Mouse (Mus musculus): ENCODE data around the gene Nup153. TPM values are rescaled to one million over a fixed set of nuclear protein-coding genes. Genes with fewer than 3 reads are reported as not detected.

The Nup153 gene
- polyA plus RNA-seq, 1 experiment from 2014 or later, result 37.5 TPM

GRCm38 (mm10) chr13:46645476-46645875, 82.3 kb downstream of the Nup153 start:
- Histone ChIP-seq H3K27ac (no peak overlapping the region), H3K36me3 (replicated peaks) (peaks cover 5% of the 10 kb centered on the region; the same call in 1 of the 2 replicates), H3K4me3 (no peak overlapping the region), H3K4me1 (no peaks in the 10 kb centered on the region), H3K27me3 (ENCODE audit: poor library complexity, severe bottlenecking) (no peaks in the 10 kb centered on the region), H3K9me3 (peaks cover 9% of the 10 kb centered on the region)
- WGBS, result 80% methylated on average over 6 of the region's 6 CpGs
- DNase-seq (ENCODE audit: extremely low spot score, low spot score), result no peak

- H3K27me3 ChIP-seq (ENCODE audit: poor library complexity, severe bottlenecking), result no peaks in the 10 kb centered on the region
- H3K4me1 ChIP-seq, result no peaks in the 10 kb centered on the region
- H3K27ac ChIP-seq, result no peak overlapping the region
- WGBS, result 95% methylated on average over 6 of the region's 6 CpGs
- H3K9me3 ChIP-seq, result peaks cover 9% of the 10 kb centered on the region
- peaks cover 5% of the 10 kb centered on the region for H3K36me3 ChIP-seq (replicated peaks)
- no peak for DNase-seq (ENCODE audit: extremely low spot score, low spot score)
- H3K4me3 ChIP-seq, result no peak overlapping the region
Measured at GRCm38 (mm10) chr13:46644175-46644574, 83.6 kb downstream of the Nup153 start.

GRCm38 (mm10) chr13:46642318-46642717, 85.4 kb downstream of the Nup153 start:
- H3K4me3 ChIP-seq, result no peak overlapping the region
- peaks cover 10% of the 10 kb centered on the region for H3K36me3 ChIP-seq (replicated peaks)
- peaks cover 9% of the 10 kb centered on the region for H3K9me3 ChIP-seq
- H3K27ac ChIP-seq, result no peak overlapping the region
- DNase-seq (ENCODE audit: extremely low spot score, low spot score), result no peak
- no peaks in the 10 kb centered on the region for H3K27me3 ChIP-seq (ENCODE audit: poor library complexity, severe bottlenecking)
- 84% methylated on average over 4 of the region's 4 CpGs for WGBS
- H3K4me1 ChIP-seq, result no peaks in the 10 kb centered on the region

GRCm38 (mm10) chr13:46640608-46641468, 86.9 kb downstream of the Nup153 start:
- peaks cover 9% of the 10 kb centered on the region for H3K9me3 ChIP-seq
- H3K4me1 ChIP-seq, result no peaks in the 10 kb centered on the region
- DNase-seq (ENCODE audit: extremely low spot score, low spot score), result no peak
- H3K4me3 ChIP-seq, result no peak overlapping the region
- peaks cover 13% of the 10 kb centered on the region for H3K36me3 ChIP-seq (replicated peaks)
- no peaks in the 10 kb centered on the region for H3K27me3 ChIP-seq (ENCODE audit: poor library complexity, severe bottlenecking)
- 93% methylated on average over 10 of the region's 10 CpGs for WGBS
- no peak overlapping the region for H3K27ac ChIP-seq

GRCm38 (mm10) chr13:46634133-46634488, 93.6 kb downstream of the Nup153 start:
- peak overlapping the region; percentile 85 for H3K27ac ChIP-seq
- peaks cover 30% of the 10 kb centered on the region for H3K4me1 ChIP-seq
- 40% methylated on average over 6 of the region's 6 CpGs for WGBS
- H3K9me3 ChIP-seq, result no peaks in the 10 kb centered on the region
- no peak for DNase-seq (ENCODE audit: extremely low spot score, low spot score)
- no peaks in the 10 kb centered on the region for H3K27me3 ChIP-seq (ENCODE audit: poor library complexity, severe bottlenecking)
- peak overlapping the region; percentile 36 for H3K4me3 ChIP-seq
- H3K36me3 ChIP-seq (replicated peaks), result peaks cover 7% of the 10 kb centered on the region

GRCm38 (mm10) chr13:46633320-46634132, 94.2 kb downstream of the Nup153 start:
- Histone ChIP-seq H3K9me3 (no peaks in the 10 kb centered on the region), H3K4me1 (peaks cover 30% of the 10 kb centered on the region), H3K27ac (peak overlapping the region; percentile 85), H3K27me3 (ENCODE audit: poor library complexity, severe bottlenecking) (no peaks in the 10 kb centered on the region), H3K36me3 (replicated peaks) (peaks cover 7% of the 10 kb centered on the region), H3K4me3 (peak overlapping the region; percentile 36)
- 37% methylated on average over 18 of the region's 18 CpGs for WGBS
- peak; percentile 72 for DNase-seq (ENCODE audit: extremely low spot score, low spot score)

GRCm38 (mm10) chr13:46632796-46633195, 94.9 kb downstream of the Nup153 start:
- Histone ChIP-seq H3K4me1 (peaks cover 30% of the 10 kb centered on the region), H3K4me3 (no peak overlapping the region), H3K27ac (peak overlapping the region; percentile 85), H3K36me3 (replicated peaks) (peaks cover 7% of the 10 kb centered on the region), H3K9me3 (no peaks in the 10 kb centered on the region), H3K27me3 (ENCODE audit: poor library complexity, severe bottlenecking) (no peaks in the 10 kb centered on the region)
- DNase-seq (ENCODE audit: extremely low spot score, low spot score), result no peak
- 65% methylated on average over 4 of the region's 4 CpGs for WGBS

Other genes with a start within 250 kb of the Nup153 start
- gene Cap2, start 226.1 kb downstream of the Nup153 start, polyA plus RNA-seq (2016; fragmentation: Nextera tagmentation; extraction: Ambion mirVana), result 7.0 and 7.3 TPM in 2 replicates
- gene Fam8a1, start 58.4 kb downstream of the Nup153 start, polyA plus RNA-seq (2016; fragmentation: Nextera tagmentation; extraction: Ambion mirVana), result 6.7 and 7.4 TPM in 2 replicates
- 8.0 and 10.6 TPM in 2 replicates for gene Kif13a, start 201.9 kb upstream of the Nup153 start, polyA plus RNA-seq (2016; fragmentation: Nextera tagmentation; extraction: Ambion mirVana)